Mouse (Mus musculus) ES-E14 (cell line): Measurements from ENCODE around the gene Nphs1.

Experiments
- CHD2 ChIP-seq: IDR thresholded peaks from 2 replicates; pipeline ENCODE4 v1.6.1; 2014; ENCODE audit warnings: mild to moderate bottlenecking, low read depth, low read length, inconsistent platforms
- HCFC1 ChIP-seq: IDR thresholded peaks from 2 replicates; pipeline ENCODE4 v1.6.1; 2012; ENCODE audit warnings: low read length, inconsistent platforms, borderline replicate concordance; ENCODE audit not compliant: insufficient read depth
- MAFK ChIP-seq: IDR thresholded peaks from 2 replicates; pipeline ENCODE4 v1.6.1; 2014; ENCODE audit warnings: mild to moderate bottlenecking, low read depth, low read length, inconsistent platforms; ENCODE audit not compliant: insufficient read depth
- ZC3H11A ChIP-seq: IDR thresholded peaks from 2 replicates; pipeline ENCODE4 v1.6.1; 2012; ENCODE audit warnings: low read depth, mild to moderate bottlenecking, inconsistent platforms, low read length, borderline replicate concordance

DNA sequence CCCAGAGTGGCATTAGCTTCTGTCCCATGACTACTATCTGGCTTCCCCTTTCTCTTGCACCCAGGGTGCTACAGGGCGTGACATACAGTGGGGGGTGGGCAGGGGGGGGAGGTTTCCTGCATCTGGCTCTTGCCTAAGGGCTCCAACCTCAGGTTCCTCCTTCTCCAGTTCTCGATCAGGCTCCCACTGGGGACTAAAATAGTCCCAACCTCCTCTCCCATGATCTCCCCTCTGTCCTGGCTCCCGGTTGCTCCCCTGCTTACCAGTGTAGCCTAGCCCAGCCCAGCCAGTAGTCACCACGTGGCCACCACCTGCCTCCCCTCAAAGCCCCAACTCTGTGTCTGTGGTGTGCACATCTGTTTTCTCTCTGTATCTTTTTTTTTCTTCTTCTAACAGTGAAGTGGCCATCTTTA lies 45.4 kb upstream of the Nphs1 start:
- no peak for TF ChIP-seq CHD2
- no peak for TF ChIP-seq ZC3H11A
- TF ChIP-seq HCFC1 = no peak
- TF ChIP-seq MAFK = no peak
